In genomic region chr9:106167241-106167640, GRCm38 (mm10) we compare ENCODE assay signal across 28 mouse cellular contexts. TPM values are rescaled to one million over a fixed set of nuclear protein-coding genes. Genes with fewer than 3 reads are reported as not detected.
"Had no signal": no experiment of that assay in that cellular context is flagged by ENCODE, and none has a peak within 500 bp of the region (broad histone marks: within the 10 kb centered on the region; RNA-seq: fewer than 3 reads in every experiment).

No protein-coding gene starts in this region.

- DNase-seq: gastrocnemius, adult 2 months; gastrocnemius, postnatal 14 days; gastrocnemius, postnatal 36 days; heart, adult 11 months; heart, adult 2 months; heart, postnatal 14 days; heart, postnatal 36 days; kidney, adult 18-20 months; kidney, adult 8-10 months; kidney, postnatal 10 days; kidney, postnatal 25 days; kidney, postnatal 4 days; liver; liver, embryonic 13.5 days had no signal

- H3K27ac ChIP-seq: gastrocnemius, adult 2 months; heart, adult 2 months; heart, embryonic 13.5 days; heart, embryonic 15.5 days; hindbrain, embryonic 13.5 days; hindbrain, embryonic 15.5 days; intestine, embryonic 15.5 days; left cerebral cortex, adult 2 months; limb, embryonic 10.5 days; limb, embryonic 12.5 days; liver, embryonic 13.5 days; liver, embryonic 15.5 days had no signal

- H3K9ac ChIP-seq: heart, embryonic 13.5 days; heart, embryonic 15.5 days; hindbrain, embryonic 13.5 days; hindbrain, embryonic 15.5 days; intestine, embryonic 15.5 days; limb, embryonic 12.5 days; liver, embryonic 13.5 days; liver, embryonic 15.5 days had no signal

- H3K4me2 ChIP-seq: heart, embryonic 11.5 days; heart, embryonic 13.5 days; heart, embryonic 15.5 days; hindbrain, embryonic 13.5 days; hindbrain, embryonic 15.5 days; intestine, embryonic 15.5 days; limb, embryonic 12.5 days; liver, embryonic 11.5 days; liver, embryonic 13.5 days; liver, embryonic 15.5 days had no signal

- H3K27me3 ChIP-seq: heart, embryonic 15.5 days; hindbrain, embryonic 13.5 days; hindbrain, embryonic 15.5 days; intestine, embryonic 15.5 days; limb, embryonic 12.5 days; liver, embryonic 13.5 days had no signal

- H3K4me3 ChIP-seq: gastrocnemius, adult 2 months; heart, adult 2 months; heart, embryonic 13.5 days; heart, embryonic 15.5 days; hindbrain, embryonic 13.5 days; hindbrain, embryonic 15.5 days; intestine, embryonic 15.5 days; left cerebral cortex, adult 2 months; limb, embryonic 10.5 days; limb, embryonic 12.5 days; liver, embryonic 13.5 days; liver, embryonic 15.5 days had no signal

- H3K9me3 ChIP-seq: heart, embryonic 13.5 days; heart, embryonic 15.5 days; hindbrain, embryonic 13.5 days; hindbrain, embryonic 15.5 days; intestine, embryonic 15.5 days; limb, embryonic 10.5 days; limb, embryonic 12.5 days; liver, embryonic 13.5 days; liver, embryonic 15.5 days had no signal

- H3K36me3 ChIP-seq: heart, embryonic 13.5 days; heart, embryonic 15.5 days; hindbrain, embryonic 13.5 days; hindbrain, embryonic 15.5 days; intestine, embryonic 15.5 days; limb, embryonic 10.5 days; limb, embryonic 12.5 days; liver, embryonic 13.5 days; liver, embryonic 15.5 days had no signal

- ATAC-seq: inflammation-experienced regulatory T-cells, adult 6 months; intestine, embryonic 15.5 days; intestine, postnatal 0 days had no signal

- H3K4me1 ChIP-seq: intestine, embryonic 15.5 days; limb, embryonic 12.5 days had no signal

RNA-seq across cellular contexts. Expression of gene Tlr9, which starts 55.2 kb away (rescaled TPM):
- polyA plus RNA-seq: heart, embryonic 11.5 days; heart, embryonic 13.5 days; hindbrain, embryonic 11.5 days; limb, embryonic 10.5 days; limb, embryonic 12.5 days; liver, embryonic 11.5 days had no signal
